Comparison of ENCODE assay signal across 8 mouse cellular contexts in the genomic region with DNA sequence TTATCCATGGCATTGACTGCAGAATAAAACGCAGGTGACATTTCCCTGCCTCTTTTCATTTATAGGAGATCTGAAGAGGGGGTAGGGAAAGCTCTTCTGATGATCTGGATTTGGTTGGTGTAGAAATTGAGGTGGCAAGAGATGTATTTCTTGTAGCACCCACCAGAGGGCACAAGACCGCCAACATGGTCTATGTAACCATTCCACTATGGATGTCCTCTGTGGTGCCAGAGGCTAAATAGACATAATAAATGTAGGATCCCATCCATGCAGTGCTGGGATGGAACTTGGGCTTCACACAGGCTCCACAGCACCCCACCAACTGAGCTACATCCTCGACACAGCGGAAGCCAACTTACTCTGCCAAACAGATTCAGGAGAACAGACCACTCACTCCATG. TPM values are rescaled to one million over a fixed set of nuclear protein-coding genes. Genes with fewer than 3 reads are reported as not detected.
DNase-seq lines count a peak whose midpoint lies in the region; TF ChIP-seq lines count a peak whose summit lies in the region.

No protein-coding gene starts in this region.

- H3K9ac ChIP-seq in ES-E14 (ENCODE audit: insufficient read depth, low read depth, low read length, poor library complexity, severe bottlenecking), result no peak overlapping the region

- in situ Hi-C loops in ES-E14 (cut with MboI; ENCODE audit: low sequenced_read_pairs in 2 of 2, unreplicated experiment in 2 of 2), result no loop called here

- no peak overlapping the region for H3K27ac ChIP-seq in ES-E14 (ENCODE audit: insufficient read depth, low read depth, low read length, poor library complexity, severe bottlenecking)

- H3K9me3 ChIP-seq in ES-E14 (ENCODE audit: control insufficient read depth, insufficient read depth, low read depth, low read length), result no peaks in the 10 kb centered on the region

- DNase-seq in heart, postnatal 10 days, result peak; percentile 8 to 31
- DNase-seq in heart, adult 9 months (ENCODE audit: low spot score in 2 of 2), result no peak
- peak; percentile 42 for DNase-seq in A20 (ENCODE audit: low read depth, low spot score)
- DNase-seq in ES-E14 (ENCODE audit: low read depth, low spot score), result peak; percentile 27
- peak; percentile 11 to 61 for DNase-seq in kidney, postnatal 36 days
- DNase-seq in MN1 (ENCODE audit: low spot score), result no peak
- no peak for DNase-seq in left cerebral cortex, postnatal 10 days (ENCODE audit: extremely low spot score in 1 of 2, low spot score in 2 of 2)
- DNase-seq in frontal cortex, postnatal 25 days (ENCODE audit: low spot score in 2 of 2), result no peak

- intact Hi-C loops in heart, postnatal 10 days (cut with DNase I), result no loop called here
- intact Hi-C loops in left cerebral cortex, postnatal 10 days (cut with DNase I), result no loop called here

- H3K4me3 ChIP-seq in ES-E14 (ENCODE audit: insufficient read depth in 1 of 2, low read depth in 1 of 2, low read length in 2 of 2, poor library complexity in 1 of 2, severe bottlenecking in 1 of 2), result no peak overlapping the region

- no peaks in the 10 kb centered on the region for H3K4me1 ChIP-seq in ES-E14 (ENCODE audit: control insufficient read depth in 2 of 2, insufficient read depth in 2 of 2, low read length in 2 of 2, poor library complexity in 1 of 2)

- no peaks in the 10 kb centered on the region for H3K36me3 ChIP-seq in ES-E14 (ENCODE audit: control insufficient read depth, insufficient read depth, low read length, poor library complexity, severe bottlenecking)

TF ChIP-seq in ES-E14, 5 proteins besides CTCF, POLR2A, EP300 and RAD21:
- TF ChIP-seq HCFC1 (IDR thresholded peaks at IDR 0.05; ENCODE audit: borderline replicate concordance, insufficient read depth, low read length) (no peak), CHD2 (IDR thresholded peaks at IDR 0.05; ENCODE audit: low read depth, low read length) (no peak), ZNF384 (IDR thresholded peaks at IDR 0.05; ENCODE audit: low read depth, low read length) (no peak), ZC3H11A (IDR thresholded peaks at IDR 0.05; ENCODE audit: borderline replicate concordance, low read depth, low read length) (no peak), MAFK (IDR thresholded peaks at IDR 0.05; ENCODE audit: insufficient read depth, low read depth, low read length) (no peak)

RNA-seq across cellular contexts. Expression of a gene that starts 6.3 kb away (rescaled TPM):
- total RNA-seq in heart, postnatal 10 days (2021), result 1 to 10 TPM; 7.7 to 8.7 TPM
- total RNA-seq in ES-E14 (2012; rRNA removed), result 9.5 and 11.2 TPM in 2 replicates
- 1 to 10 TPM; 5.8 to 6.2 TPM for total RNA-seq in left cerebral cortex, postnatal 10 days (2021)

Comparison
In these comparisons a context has a peak if more than half of its experiments do, and no peak if none do; other contexts are left out.
1. DNase-seq: peak in heart, postnatal 10 days (2 of 2), A20 (single experiment), ES-E14 (single experiment) and kidney, postnatal 36 days (2 of 2); none in heart, adult 9 months (0 of 2), MN1 (single experiment), left cerebral cortex, postnatal 10 days (0 of 2) and frontal cortex, postnatal 25 days (0 of 2).